Mouse (Mus musculus): Measurements from ENCODE around the gene Selenom. TPM values are rescaled to one million over a fixed set of nuclear protein-coding genes. Genes with fewer than 3 reads are reported as not detected.

Gene Selenom
- polyA plus RNA-seq, 1 experiment from 2014 or later = 42.0 TPM

GRCm38 (mm10) chr11:3532101-3532931 is 17.8 kb downstream of the Selenom start:
- no peak for DNase-seq (ENCODE audit: low spot score)
- Histone ChIP-seq H3K27me3 (replicated peaks; ENCODE audit: control insufficient read depth, insufficient read depth, low read length) (no peaks in the 10 kb centered on the region), H3K4me2 (ENCODE audit: low read length) (no peak overlapping the region), H3K27ac (ENCODE audit: low read depth, low read length) (no peak overlapping the region), H3K9ac (ENCODE audit: low read length) (no peak overlapping the region), H3K4me3 (ENCODE audit: low read depth, low read length) (no peak overlapping the region), H3K9me3 (replicated peaks; ENCODE audit: control insufficient read depth, low read length) (no peaks in the 10 kb centered on the region), H3K36me3 (ENCODE audit: control insufficient read depth, insufficient read depth, low read length) (peaks cover 31% of the 10 kb centered on the region), H3K4me1 (ENCODE audit: control insufficient read depth, insufficient read depth, low read length) (peaks cover 4% of the 10 kb centered on the region; the same call in 1 of the 2 replicates)
- whole genome bisulfite sequencing = 90% methylated on average over 16 of the region's 16 CpGs
- ATAC-seq = no peak

GRCm38 (mm10) chr11:3533406-3533932 is 19.0 kb downstream of the Selenom start:
- no peak overlapping the region for H3K9ac ChIP-seq (ENCODE audit: low read length)

GRCm38 (mm10) chr11:3534956-3535355 is 20.5 kb downstream of the Selenom start:
- H3K4me2 ChIP-seq (ENCODE audit: low read length) = peak overlapping the region; percentile 74
- H3K9ac ChIP-seq (ENCODE audit: low read length) = peak overlapping the region; percentile 59; the same call in 1 of the 2 replicates
- no peak for ATAC-seq
- H3K36me3 ChIP-seq (ENCODE audit: control insufficient read depth, insufficient read depth, low read length) = peaks cover 9% of the 10 kb centered on the region
- peak overlapping the region; percentile 43; the same call in 1 of the 2 replicates for H3K4me3 ChIP-seq (ENCODE audit: low read depth, low read length)
- H3K4me1 ChIP-seq (ENCODE audit: control insufficient read depth, insufficient read depth, low read length) = peaks cover 4% of the 10 kb centered on the region; the same call in 1 of the 2 replicates
- H3K9me3 ChIP-seq (replicated peaks; ENCODE audit: control insufficient read depth, low read length) = no peaks in the 10 kb centered on the region
- no peak for DNase-seq (ENCODE audit: low spot score)
- 3% methylated on average over 8 of the region's 8 CpGs for WGBS
- 0 out of 2 replicates have a peak overlapping the region, but pooled peaks have one; percentile 22 for H3K27ac ChIP-seq (ENCODE audit: low read depth, low read length)
- no peaks in the 10 kb centered on the region for H3K27me3 ChIP-seq (replicated peaks; ENCODE audit: control insufficient read depth, insufficient read depth, low read length)

More at GRCm38 (mm10) chr11:3533406-3533932, 19.0 kb downstream of the Selenom start:
- H3K27ac ChIP-seq (ENCODE audit: low read depth, low read length) = no peak overlapping the region
- ATAC-seq (no peak), DNase-seq (ENCODE audit: low spot score) (no peak)
- peaks cover 4% of the 10 kb centered on the region; the same call in 1 of the 2 replicates for H3K4me1 ChIP-seq (ENCODE audit: control insufficient read depth, insufficient read depth, low read length)
- H3K4me3 ChIP-seq (ENCODE audit: low read depth, low read length) = no peak overlapping the region
- H3K27me3 ChIP-seq (replicated peaks; ENCODE audit: control insufficient read depth, insufficient read depth, low read length) = no peaks in the 10 kb centered on the region
- WGBS = 89% methylated on average over 17 of the region's 17 CpGs
- H3K36me3 ChIP-seq (ENCODE audit: control insufficient read depth, insufficient read depth, low read length) = peaks cover 22% of the 10 kb centered on the region
- no peaks in the 10 kb centered on the region for H3K9me3 ChIP-seq (replicated peaks; ENCODE audit: control insufficient read depth, low read length)
- H3K4me2 ChIP-seq (ENCODE audit: low read length) = no peak overlapping the region

- under 1% methylated on average over 36 of the region's 36 CpGs for WGBS
- Histone ChIP-seq H3K4me3 (ENCODE audit: low read depth, low read length) (peak overlapping the region; percentile 43), H3K9me3 (replicated peaks; ENCODE audit: control insufficient read depth, low read length) (no peaks in the 10 kb centered on the region), H3K9ac (ENCODE audit: low read length) (peak overlapping the region; percentile 59), H3K4me2 (ENCODE audit: low read length) (peak overlapping the region; percentile 74), H3K4me1 (ENCODE audit: control insufficient read depth, insufficient read depth, low read length) (peaks cover 4% of the 10 kb centered on the region; the same call in 1 of the 2 replicates), H3K27ac (ENCODE audit: low read depth, low read length) (peak overlapping the region; percentile 22; the same call in 1 of the 2 replicates), H3K36me3 (ENCODE audit: control insufficient read depth, insufficient read depth, low read length) (peaks cover 7% of the 10 kb centered on the region), H3K27me3 (replicated peaks; ENCODE audit: control insufficient read depth, insufficient read depth, low read length) (no peaks in the 10 kb centered on the region)
- DNase-seq (ENCODE audit: low spot score) (peak; percentile 95), ATAC-seq (peak; percentile 84)
Measured at GRCm38 (mm10) chr11:3535406-3535986, 21.0 kb downstream of the Selenom start.

- no peaks in the 10 kb centered on the region for H3K9me3 ChIP-seq (replicated peaks; ENCODE audit: control insufficient read depth, low read length)
Measured at GRCm38 (mm10) chr11:3536082-3536481, 21.6 kb downstream of the Selenom start.

GRCm38 (mm10) chr11:3536745-3537333 is 22.4 kb downstream of the Selenom start:
- peaks cover 4% of the 10 kb centered on the region; the same call in 1 of the 2 replicates for H3K4me1 ChIP-seq (ENCODE audit: control insufficient read depth, insufficient read depth, low read length)
- no peak overlapping the region for H3K4me3 ChIP-seq (ENCODE audit: low read depth, low read length)
- H3K36me3 ChIP-seq (ENCODE audit: control insufficient read depth, insufficient read depth, low read length) = no peaks in the 10 kb centered on the region; the same call in 1 of the 2 replicates
- no peak for DNase-seq (ENCODE audit: low spot score)
- H3K9me3 ChIP-seq (replicated peaks; ENCODE audit: control insufficient read depth, low read length) = no peaks in the 10 kb centered on the region
- no peaks in the 10 kb centered on the region for H3K27me3 ChIP-seq (replicated peaks; ENCODE audit: control insufficient read depth, insufficient read depth, low read length)
- H3K4me2 ChIP-seq (ENCODE audit: low read length) = no peak overlapping the region; the same call in 1 of the 2 replicates
- H3K9ac ChIP-seq (ENCODE audit: low read length) = no peak overlapping the region
- no peak overlapping the region for H3K27ac ChIP-seq (ENCODE audit: low read depth, low read length)
- 94% methylated on average over 5 of the region's 5 CpGs for WGBS
- no peak for ATAC-seq

More at GRCm38 (mm10) chr11:3536082-3536481, 21.6 kb downstream of the Selenom start:
- H3K4me1 ChIP-seq (ENCODE audit: control insufficient read depth, insufficient read depth, low read length) = peaks cover 4% of the 10 kb centered on the region; the same call in 1 of the 2 replicates
- H3K9ac ChIP-seq (ENCODE audit: low read length) = peak overlapping the region; percentile 59
- H3K27ac ChIP-seq (ENCODE audit: low read depth, low read length) = peak overlapping the region; percentile 22; the same call in 1 of the 2 replicates
- peaks cover under 1% of the 10 kb centered on the region for H3K36me3 ChIP-seq (ENCODE audit: control insufficient read depth, insufficient read depth, low read length)
- H3K4me3 ChIP-seq (ENCODE audit: low read depth, low read length) = peak overlapping the region; percentile 43
- ATAC-seq (no peak), DNase-seq (ENCODE audit: low spot score) (no peak)
- 56% methylated on average over 5 of the region's 5 CpGs for whole genome bisulfite sequencing
- H3K4me2 ChIP-seq (ENCODE audit: low read length) = peak overlapping the region; percentile 74
- no peaks in the 10 kb centered on the region for H3K27me3 ChIP-seq (replicated peaks; ENCODE audit: control insufficient read depth, insufficient read depth, low read length)

GRCm38 (mm10) chr11:3537711-3538110 is 23.2 kb downstream of the Selenom start:
- H3K9ac ChIP-seq (ENCODE audit: low read length) = no peak overlapping the region

GRCm38 (mm10) chr11:3538341-3538740 is 23.9 kb downstream of the Selenom start:
- H3K27me3 ChIP-seq (replicated peaks; ENCODE audit: control insufficient read depth, insufficient read depth, low read length) = no peaks in the 10 kb centered on the region

More at GRCm38 (mm10) chr11:3537711-3538110, 23.2 kb downstream of the Selenom start:
- WGBS = 90% methylated on average over 3 of the region's 3 CpGs
- Histone ChIP-seq H3K36me3 (ENCODE audit: control insufficient read depth, insufficient read depth, low read length) (no peaks in the 10 kb centered on the region; the same call in 1 of the 2 replicates), H3K27ac (ENCODE audit: low read depth, low read length) (no peak overlapping the region), H3K27me3 (replicated peaks; ENCODE audit: control insufficient read depth, insufficient read depth, low read length) (no peaks in the 10 kb centered on the region), H3K4me1 (ENCODE audit: control insufficient read depth, insufficient read depth, low read length) (peaks cover 4% of the 10 kb centered on the region; the same call in 1 of the 2 replicates), H3K4me2 (ENCODE audit: low read length) (peak overlapping the region; percentile 64), H3K4me3 (ENCODE audit: low read depth, low read length) (peak overlapping the region; percentile 40; the same call in 1 of the 2 replicates), H3K9me3 (replicated peaks; ENCODE audit: control insufficient read depth, low read length) (no peaks in the 10 kb centered on the region)
- no peak for ATAC-seq
- no peak for DNase-seq (ENCODE audit: low spot score)

More at GRCm38 (mm10) chr11:3538341-3538740, 23.9 kb downstream of the Selenom start:
- no peak overlapping the region for H3K27ac ChIP-seq (ENCODE audit: low read depth, low read length)
- H3K9me3 ChIP-seq (replicated peaks; ENCODE audit: control insufficient read depth, low read length) = no peaks in the 10 kb centered on the region
- no peaks in the 10 kb centered on the region for H3K36me3 ChIP-seq (ENCODE audit: control insufficient read depth, insufficient read depth, low read length)
- H3K4me3 ChIP-seq (ENCODE audit: low read depth, low read length) = peak overlapping the region; percentile 40
- DNase-seq (ENCODE audit: low spot score) (no peak), ATAC-seq (no peak)
- H3K4me1 ChIP-seq (ENCODE audit: control insufficient read depth, insufficient read depth, low read length) = peaks cover 4% of the 10 kb centered on the region; the same call in 1 of the 2 replicates
- H3K9ac ChIP-seq (ENCODE audit: low read length) = peak overlapping the region; percentile 64
- WGBS = 60% methylated on average over 4 of the region's 4 CpGs
- H3K4me2 ChIP-seq (ENCODE audit: low read length) = peak overlapping the region; percentile 64
